Mouse (Mus musculus): ENCODE measurements around the gene Pkib. TPM values are rescaled to one million over a fixed set of nuclear protein-coding genes. Genes with fewer than 3 reads are reported as not detected.

Gene Pkib
- total and polyA plus RNA-seq, 2 experiments from 2014 or later = 4.2 to 11.3 TPM

DNA sequence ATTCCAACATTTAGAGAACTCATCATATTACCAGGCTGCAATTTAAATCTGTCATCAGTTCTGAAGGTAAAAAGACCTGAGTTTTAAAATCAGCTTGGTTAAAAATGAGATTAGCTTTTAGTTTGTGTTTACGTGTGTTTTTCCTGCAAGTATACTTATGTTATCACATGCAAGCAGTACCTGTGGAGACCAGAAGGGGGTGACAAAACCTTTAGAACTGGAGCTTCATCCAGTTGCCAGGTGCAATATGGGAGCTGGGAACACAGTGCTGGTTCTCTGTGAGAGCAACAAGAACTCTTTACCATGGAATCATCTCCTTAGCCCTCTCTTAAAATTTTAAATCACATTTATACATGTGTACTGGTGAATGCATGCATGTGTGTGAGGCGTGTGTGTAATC, 1.2 kb upstream of the Pkib start:
- TF ChIP-seq CTCF (IDR thresholded peaks at IDR 0.05; ENCODE audit: low read depth) = peak; percentile 21; the same call in 1 of the 2 replicates
- Histone ChIP-seq H3K4me1 (ENCODE audit: insufficient read depth, low read length) (no peaks in the 10 kb centered on the region; the same call in 1 of the 2 replicates), H3K27me3 (ENCODE audit: insufficient read depth, low read length) (no peaks in the 10 kb centered on the region), H3K36me3 (ENCODE audit: insufficient read depth, low read length) (no peaks in the 10 kb centered on the region), H3K4me2 (ENCODE audit: low read depth, low read length) (no peak overlapping the region), H3K27ac (no peak overlapping the region), H3K4me3 (ENCODE audit: low read length) (no peak overlapping the region), H3K9me3 (ENCODE audit: low read length) (no peaks in the 10 kb centered on the region), H3K9ac (replicated peaks; ENCODE audit: low read length) (no peak overlapping the region)
- 98% methylated on average over 2 of the region's 2 CpGs for whole genome bisulfite sequencing
- no peak for ATAC-seq
- DNase-seq (ENCODE audit: low spot score) = no peak

GRCm38 (mm10) chr10:57632868-57633240, 1.1 kb downstream of the Pkib start:
- Histone ChIP-seq H3K4me3 (ENCODE audit: low read length) (peak overlapping the region; percentile 57), H3K27ac (peak overlapping the region; percentile 46; the same call in 1 of the 2 replicates), H3K4me2 (ENCODE audit: low read depth, low read length) (peak overlapping the region; percentile 86), H3K27me3 (ENCODE audit: insufficient read depth, low read length) (no peaks in the 10 kb centered on the region), H3K36me3 (ENCODE audit: insufficient read depth, low read length) (no peaks in the 10 kb centered on the region), H3K9ac (replicated peaks; ENCODE audit: low read length) (peak overlapping the region; percentile 60; the same call in 1 of the 2 replicates), H3K4me1 (ENCODE audit: insufficient read depth, low read length) (no peaks in the 10 kb centered on the region; the same call in 1 of the 2 replicates), H3K9me3 (ENCODE audit: low read length) (no peaks in the 10 kb centered on the region)
- ATAC-seq (no peak; the same call in 1 of the 2 replicates), DNase-seq (ENCODE audit: low spot score) (no peak)
- TF ChIP-seq CTCF (IDR thresholded peaks at IDR 0.05; ENCODE audit: low read depth) = no peak
- 70% methylated on average over 4 of the region's 4 CpGs for WGBS

DNA sequence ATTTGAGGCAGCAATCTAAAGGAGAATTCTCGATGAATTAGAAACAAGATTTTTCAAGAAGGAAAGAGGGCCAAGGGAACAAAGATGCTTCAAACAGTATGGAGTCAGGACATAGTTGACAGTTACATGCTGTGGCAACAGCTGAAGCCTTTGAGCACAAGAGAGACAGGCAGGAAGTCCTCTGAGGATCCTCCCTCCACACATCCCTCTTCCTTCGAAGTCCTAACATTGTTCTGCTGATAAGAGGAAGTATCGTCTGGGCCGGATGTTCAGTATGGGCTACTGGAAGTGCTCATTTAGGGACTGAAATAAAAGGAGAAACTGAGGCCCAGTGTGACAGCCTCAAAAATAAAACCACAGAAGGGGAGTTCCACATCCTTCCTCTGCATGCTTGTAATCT, 5.2 kb downstream of the Pkib start:
- Histone ChIP-seq H3K4me2 (ENCODE audit: low read depth, low read length) (no peak overlapping the region), H3K36me3 (ENCODE audit: insufficient read depth, low read length) (no peaks in the 10 kb centered on the region), H3K9ac (replicated peaks; ENCODE audit: low read length) (no peak overlapping the region), H3K4me3 (ENCODE audit: low read length) (no peak overlapping the region), H3K9me3 (ENCODE audit: low read length) (no peaks in the 10 kb centered on the region), H3K27ac (no peak overlapping the region), H3K27me3 (ENCODE audit: insufficient read depth, low read length) (no peaks in the 10 kb centered on the region), H3K4me1 (ENCODE audit: insufficient read depth, low read length) (no peaks in the 10 kb centered on the region; the same call in 1 of the 2 replicates)
- ATAC-seq (no peak), DNase-seq (ENCODE audit: low spot score) (no peak)
- 64% methylated on average over 4 of the region's 4 CpGs for WGBS
- TF ChIP-seq CTCF (IDR thresholded peaks at IDR 0.05; ENCODE audit: low read depth) = no peak

- no peak overlapping the region for H3K4me3 ChIP-seq (ENCODE audit: low read length)
- no peaks in the 10 kb centered on the region for H3K4me1 ChIP-seq (ENCODE audit: insufficient read depth, low read length)
- no peaks in the 10 kb centered on the region for H3K27me3 ChIP-seq (ENCODE audit: insufficient read depth, low read length)
- DNase-seq (ENCODE audit: low spot score) (no peak), ATAC-seq (no peak)
- H3K9me3 ChIP-seq (ENCODE audit: low read length) = no peaks in the 10 kb centered on the region
- no peak for TF ChIP-seq CTCF (IDR thresholded peaks at IDR 0.05; ENCODE audit: low read depth)
- H3K36me3 ChIP-seq (ENCODE audit: insufficient read depth, low read length) = no peaks in the 10 kb centered on the region
- no peak overlapping the region for H3K9ac ChIP-seq (replicated peaks; ENCODE audit: low read length)
- no peak overlapping the region for H3K4me2 ChIP-seq (ENCODE audit: low read depth, low read length)
- 89% methylated on average over 4 of the region's 4 CpGs for WGBS
- no peak overlapping the region for H3K27ac ChIP-seq
Observed at GRCm38 (mm10) chr10:57638250-57638649, 6.5 kb downstream of the Pkib start.

GRCm38 (mm10) chr10:57639540-57639939, 7.8 kb downstream of the Pkib start:
- no peaks in the 10 kb centered on the region for H3K4me1 ChIP-seq (ENCODE audit: insufficient read depth, low read length)
- no peaks in the 10 kb centered on the region for H3K27me3 ChIP-seq (ENCODE audit: insufficient read depth, low read length)
- no peak overlapping the region for H3K4me3 ChIP-seq (ENCODE audit: low read length)
- H3K9me3 ChIP-seq (ENCODE audit: low read length) = no peaks in the 10 kb centered on the region
- H3K4me2 ChIP-seq (ENCODE audit: low read depth, low read length) = no peak overlapping the region
- DNase-seq (ENCODE audit: low spot score) = no peak
- no peak overlapping the region for H3K27ac ChIP-seq
- no peak overlapping the region for H3K9ac ChIP-seq (replicated peaks; ENCODE audit: low read length)
- WGBS = 77% methylated on average over 3 of the region's 3 CpGs
- no peaks in the 10 kb centered on the region for H3K36me3 ChIP-seq (ENCODE audit: insufficient read depth, low read length)
- TF ChIP-seq CTCF (IDR thresholded peaks at IDR 0.05; ENCODE audit: low read depth) = no peak
- ATAC-seq = no peak

DNA sequence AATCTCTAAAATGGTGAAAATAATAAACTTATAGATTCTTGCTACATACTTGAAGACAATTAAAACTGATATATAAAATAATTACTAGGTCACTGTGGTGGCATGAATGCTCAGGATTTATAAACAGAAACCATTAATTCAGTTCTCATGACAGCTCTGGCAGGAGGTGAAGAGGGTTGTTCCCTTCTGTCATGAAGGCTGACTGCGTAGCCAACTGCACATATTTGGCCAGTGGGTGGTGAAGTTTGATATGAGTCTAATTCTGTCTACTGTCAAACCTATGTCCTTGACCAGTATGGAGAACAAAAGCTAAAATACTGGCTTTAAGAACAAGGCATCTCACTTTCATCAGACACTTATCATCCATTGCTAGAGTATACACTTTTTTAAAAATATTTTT, 21.5 kb downstream of the Pkib start:
- TF ChIP-seq CTCF (IDR thresholded peaks at IDR 0.05; ENCODE audit: low read depth) = no peak
- Histone ChIP-seq H3K36me3 (ENCODE audit: insufficient read depth, low read length) (no peaks in the 10 kb centered on the region), H3K9ac (replicated peaks; ENCODE audit: low read length) (no peak overlapping the region), H3K27me3 (ENCODE audit: insufficient read depth, low read length) (no peaks in the 10 kb centered on the region), H3K4me3 (ENCODE audit: low read length) (no peak overlapping the region), H3K4me1 (ENCODE audit: insufficient read depth, low read length) (no peaks in the 10 kb centered on the region), H3K9me3 (ENCODE audit: low read length) (no peaks in the 10 kb centered on the region), H3K27ac (no peak overlapping the region), H3K4me2 (ENCODE audit: low read depth, low read length) (no peak overlapping the region)
- no peak for ATAC-seq
- DNase-seq (ENCODE audit: low spot score) = no peak
- 78% methylated on average over 1 of the region's 1 CpGs for WGBS

GRCm38 (mm10) chr10:57660505-57660904, 28.7 kb downstream of the Pkib start:
- Histone ChIP-seq H3K27ac (no peak overlapping the region), H3K27me3 (ENCODE audit: insufficient read depth, low read length) (no peaks in the 10 kb centered on the region), H3K9me3 (ENCODE audit: low read length) (no peaks in the 10 kb centered on the region), H3K4me3 (ENCODE audit: low read length) (no peak overlapping the region), H3K4me1 (ENCODE audit: insufficient read depth, low read length) (no peaks in the 10 kb centered on the region), H3K36me3 (ENCODE audit: insufficient read depth, low read length) (no peaks in the 10 kb centered on the region), H3K4me2 (ENCODE audit: low read depth, low read length) (no peak overlapping the region), H3K9ac (replicated peaks; ENCODE audit: low read length) (no peak overlapping the region)
- ATAC-seq (no peak), DNase-seq (ENCODE audit: low spot score) (no peak)
- TF ChIP-seq CTCF (IDR thresholded peaks at IDR 0.05; ENCODE audit: low read depth) = no peak
- WGBS = 92% methylated on average over 3 of the region's 3 CpGs
